Comparison of ENCODE assay signal across 26 mouse cellular contexts in the genomic region with DNA sequence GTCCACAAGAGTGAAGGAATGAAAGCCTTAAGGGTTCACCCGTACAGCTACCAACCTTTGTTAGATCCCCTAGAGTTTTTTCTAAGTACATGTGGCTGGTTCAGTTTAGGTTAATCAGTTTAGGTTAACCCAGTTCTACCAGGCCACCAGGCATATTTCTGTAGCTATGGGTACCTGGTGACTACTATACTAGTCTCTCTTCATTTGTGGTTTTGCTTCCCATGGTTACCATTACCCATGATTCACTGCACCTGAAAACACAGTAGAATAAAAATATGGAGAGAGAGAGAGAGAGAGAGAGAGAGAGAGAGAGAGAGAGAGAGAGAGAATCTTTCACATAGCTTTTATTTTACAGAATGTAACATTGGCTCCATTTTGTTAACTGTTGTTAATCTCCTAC. TPM values are rescaled to one million over a fixed set of nuclear protein-coding genes. Genes with fewer than 3 reads are reported as not detected.
DNase-seq lines count a peak whose midpoint lies in the region; ATAC-seq and TF ChIP-seq lines count a peak whose summit lies in the region.
"Had no signal": no experiment of that assay in that cellular context is flagged by ENCODE, and none has a peak within 500 bp of the region (broad histone marks: within the 10 kb centered on the region; RNA-seq: fewer than 3 reads in every experiment).

No protein-coding gene starts in this region.

- peaks cover 38 to 73% of the 10 kb centered on the region in 2 experiments for H3K36me3 ChIP-seq in MEL (ENCODE audit: control insufficient read depth in 1 of 2, insufficient read depth in 2 of 2, low read length in 2 of 2)
- H3K36me3 ChIP-seq: embryonic facial prominence, embryonic 10.5 days; embryonic facial prominence, embryonic 12.5 days; forebrain, embryonic 15.5 days had no signal

- no peak overlapping the region for H3K9ac ChIP-seq in MEL (ENCODE audit: control insufficient read depth, low read depth, low read length, poor library complexity, severe bottlenecking)
- H3K9ac ChIP-seq: embryonic facial prominence, embryonic 12.5 days; forebrain, embryonic 13.5 days; forebrain, embryonic 15.5 days; forebrain, postnatal 0 days had no signal

- H3K4me3 ChIP-seq in MEL (ENCODE audit: control insufficient read depth in 1 of 2, insufficient read depth in 1 of 2, low read depth in 2 of 2, low read length in 2 of 2), result no peak overlapping the region
- H3K4me3 ChIP-seq: embryonic facial prominence, embryonic 10.5 days; embryonic facial prominence, embryonic 12.5 days; forebrain, embryonic 13.5 days; forebrain, embryonic 15.5 days had no signal

- ATAC-seq in inflammation-experienced regulatory T-cells, adult 6 months, result peak; percentile 25
- no peak for ATAC-seq in monocyte, adult 5-6 weeks (replicated peaks; ENCODE audit: insufficient number of reproducible peaks, low FRiP score, low TSS enrichment, poor library complexity, severe bottlenecking)
- ATAC-seq: forebrain, embryonic 13.5 days; forebrain, embryonic 15.5 days; forebrain, postnatal 0 days had no signal

- no peaks in the 10 kb centered on the region for H3K9me3 ChIP-seq in MEL (replicated peaks; ENCODE audit: insufficient read depth, low read length)
- H3K9me3 ChIP-seq: embryonic facial prominence, embryonic 10.5 days; embryonic facial prominence, embryonic 12.5 days; forebrain, embryonic 13.5 days; forebrain, embryonic 15.5 days had no signal

- H3K27me3 ChIP-seq in MEL (ENCODE audit: control insufficient read depth in 1 of 2, insufficient read depth in 2 of 2, low read length in 2 of 2), result no peaks in the 10 kb centered on the region
- H3K27me3 ChIP-seq: CH12.LX; embryonic facial prominence, embryonic 12.5 days; forebrain, embryonic 13.5 days; forebrain, embryonic 15.5 days had no signal

- DNase-seq in CD4-positive, CD25-positive, alpha-beta regulatory T cell, adult 2 months (ENCODE audit: low read depth, low spot score), result peak; percentile 63
- DNase-seq in MEL (ENCODE audit: low read depth, low spot score), result no peak
- DNase-seq in right cerebral cortex, postnatal 25 days, result no peak
- DNase-seq in kidney, adult 9 months, result no peak
- DNase-seq in cerebellum, adult 9-11 months, result no peak
- DNase-seq: adrenal gland, adult 2 months; adrenal gland, postnatal 10 days; adrenal gland, postnatal 25 days; cerebellum, adult 11 months; cerebellum, adult 18-20 months; cerebellum, adult 8-10 months; cerebellum, postnatal 10 days; cerebellum, postnatal 25 days; forebrain, postnatal 0 days had no signal

- peaks cover 41 to 56% of the 10 kb centered on the region in 2 experiments for H3K4me1 ChIP-seq in MEL (ENCODE audit: control insufficient read depth in 1 of 2, insufficient read depth in 2 of 2, low read length in 2 of 2)
- H3K4me1 ChIP-seq: embryonic facial prominence, embryonic 10.5 days; embryonic facial prominence, embryonic 12.5 days; forebrain, embryonic 13.5 days; forebrain, embryonic 15.5 days had no signal

- TF ChIP-seq POLR2A in MEL (IDR thresholded peaks at IDR 0.05; ENCODE audit: control insufficient read depth in 1 of 2, insufficient read depth in 1 of 2, low read depth in 1 of 2, low read length in 2 of 2, poor library complexity in 1 of 2), result no peak; a peak in 1 of 4 replicates

- TF ChIP-seq CTCF in MEL (IDR thresholded peaks at IDR 0.05 in 2 of 3, conservative IDR thresholded peaks at IDR 0.05 in 1 of 3; ENCODE audit: control insufficient read depth in 1 of 3, insufficient read depth in 1 of 3, low read depth in 2 of 3, low read length in 3 of 3, poor library complexity in 1 of 3, severe bottlenecking in 1 of 3), result no peak

- H3K27ac ChIP-seq in MEL (ENCODE audit: control insufficient read depth, low read depth, low read length), result peak overlapping the region; percentile 37
- H3K27ac ChIP-seq: embryonic facial prominence, embryonic 10.5 days; embryonic facial prominence, embryonic 12.5 days; forebrain, embryonic 13.5 days; forebrain, embryonic 15.5 days had no signal

- no peak for TF ChIP-seq RAD21 in MEL (IDR thresholded peaks at IDR 0.05; ENCODE audit: low read depth, low read length)

- TF ChIP-seq EP300 in MEL (IDR thresholded peaks at IDR 0.05; ENCODE audit: low read depth in 1 of 2, low read length in 2 of 2), result no peak

- peaks cover 3% of the 10 kb centered on the region; the same call in 1 of the 2 replicates for H3K79me2 ChIP-seq in MEL (ENCODE audit: control insufficient read depth, insufficient read depth, low read length, poor library complexity)

TF ChIP-seq in MEL, 35 proteins besides CTCF, POLR2A, EP300 and RAD21:
- TF ChIP-seq POLR2AphosphoS5 (IDR thresholded peaks at IDR 0.05; ENCODE audit: borderline replicate concordance, low read depth, low read length), result no peak
- TF ChIP-seq TCF12 (IDR thresholded peaks at IDR 0.05; ENCODE audit: low read depth, low read length), result no peak
- TF ChIP-seq JUND (IDR thresholded peaks at IDR 0.05; ENCODE audit: low read depth, low read length), result no peak
- TF ChIP-seq NRF1 (IDR thresholded peaks at IDR 0.05; ENCODE audit: insufficient read depth, low read depth, low read length, poor library complexity, severe bottlenecking), result no peak

RNA-seq across cellular contexts. Expression of gene Lcp2, which starts 10.0 kb away (rescaled TPM):
- total RNA-seq in MEL (2012; rRNA removed), result 52.3 and 55.7 TPM in 2 replicates
- 10 to 100 TPM; 66.4 to 70.0 TPM for polyA plus RNA-seq in MEL (2012; ENCODE audit: insufficient read depth in 1 of 2, insufficient read length in 2 of 2, low read depth in 1 of 2, low replicate concordance in 2 of 2, missing spikeins in 1 of 2)
- polyA plus RNA-seq in inflammation-experienced regulatory T-cells, adult 6 months (2017; shearing (Covaris generic)), result 100 to 1,000 TPM; 451 to 581 (median 480) TPM
- total RNA-seq in monocyte, adult 5-6 weeks (2017), result 193 to 222 TPM (median 205 TPM) in 3 replicates
- polyA plus RNA-seq: C2C12 had no signal

RNA-seq across cellular contexts. Expression of gene 4930469K13Rik, which starts 41.6 kb away (rescaled TPM):
- 0.23 TPM in 1 of 2 replicates, not detected in the other for total RNA-seq in MEL (2012; rRNA removed)
- polyA plus RNA-seq in MEL (2012; ENCODE audit: insufficient read depth in 1 of 2, insufficient read length in 2 of 2, low read depth in 1 of 2, low replicate concordance in 2 of 2, missing spikeins in 1 of 2), result under 1 TPM in 1 of 2 experiments, not detected in 1; 0.29 TPM
- 10 to 100 TPM in 1 of 3 experiments, 1 to 10 TPM in 2; 6.0 to 13.0 (median 7.7) TPM for polyA plus RNA-seq in inflammation-experienced regulatory T-cells, adult 6 months (2017; shearing (Covaris generic))
- total RNA-seq in monocyte, adult 5-6 weeks (2017), result not detected in 3 replicates
- total RNA-seq: adrenal gland, adult 2 months; adrenal gland, postnatal 10 days; adrenal gland, postnatal 25 days; adrenal gland, postnatal 4 days; CH12.LX; forebrain, postnatal 0 days; G1E had no signal
- polyA plus RNA-seq: adrenal gland, adult 2 months; C2C12; cortical plate, adult 2 months; embryonic facial prominence, embryonic 10.5 days; embryonic facial prominence, embryonic 12.5 days; forebrain, embryonic 11.5 days; forebrain, embryonic 13.5 days; forebrain, embryonic 15.5 days; forebrain, postnatal 0 days; G1E had no signal
